Mouse (Mus musculus): Measurements from ENCODE around the gene D10Wsu102e. TPM values are rescaled to one million over a fixed set of nuclear protein-coding genes. Genes with fewer than 3 reads are reported as not detected.
A peak's percentile ranks its signal among the peaks of the same experiment; 100 is the strongest.

D10Wsu102e gene
- 0.43 and 0.49 TPM in 2 replicates for polyA plus RNA-seq (2015; fragmentation: Nextera tagmentation; extraction: Ambion mirVana)

GRCm38 (mm10) chr10:83359956-83360355, at the start of gene D10Wsu102e:
TSS of gene D10Wsu102e (plus strand) at chr10:83360221.
- H3K36me3 ChIP-seq (ENCODE audit: control insufficient read depth, insufficient read depth, low read length) = peaks cover 3% of the 10 kb centered on the region; the same call in 1 of the 2 replicates
- 0% methylated on average over 30 of the region's 30 CpGs for WGBS

GRCm38 (mm10) chr10:83310356-83310755, 49.7 kb upstream of the D10Wsu102e start:
- no peak for ATAC-seq
- no peaks in the 10 kb centered on the region for H3K36me3 ChIP-seq (ENCODE audit: control insufficient read depth, insufficient read depth, low read length)
- no peaks in the 10 kb centered on the region for H3K4me1 ChIP-seq (ENCODE audit: control insufficient read depth, insufficient read depth, low read length)
- no peaks in the 10 kb centered on the region for H3K9me3 ChIP-seq (ENCODE audit: control insufficient read depth, low read length)
- H3K27me3 ChIP-seq (replicated peaks; ENCODE audit: control insufficient read depth, insufficient read depth, low read length) = no peaks in the 10 kb centered on the region
- whole genome bisulfite sequencing = 71% methylated on average over 7 of the region's 7 CpGs
- H3K27ac ChIP-seq (ENCODE audit: low read length) = no peak overlapping the region
- H3K4me2 ChIP-seq (ENCODE audit: low read depth, low read length) = no peak overlapping the region
- H3K4me3 ChIP-seq (ENCODE audit: low read length) = no peak overlapping the region
- H3K9ac ChIP-seq (ENCODE audit: low read depth, low read length) = no peak overlapping the region

More at GRCm38 (mm10) chr10:83359956-83360355, at the start of gene D10Wsu102e:
- H3K9ac ChIP-seq (ENCODE audit: low read depth, low read length) = peak within 1 kb of the TSS; percentile 88
- H3K4me1 ChIP-seq (ENCODE audit: control insufficient read depth, insufficient read depth, low read length) = peaks cover 13% of the 10 kb centered on the region
- H3K9me3 ChIP-seq (ENCODE audit: control insufficient read depth, low read length) = no peaks in the 10 kb centered on the region
- H3K27me3 ChIP-seq (replicated peaks; ENCODE audit: control insufficient read depth, insufficient read depth, low read length) = no peaks in the 10 kb centered on the region
- H3K4me3 ChIP-seq (ENCODE audit: low read length) = peak within 1 kb of the TSS; percentile 91
- peak; percentile 98 for ATAC-seq
- peak within 1 kb of the TSS; percentile 79 for H3K4me2 ChIP-seq (ENCODE audit: low read depth, low read length)
- H3K27ac ChIP-seq (ENCODE audit: low read length) = peak within 1 kb of the TSS; percentile 78

DNA sequence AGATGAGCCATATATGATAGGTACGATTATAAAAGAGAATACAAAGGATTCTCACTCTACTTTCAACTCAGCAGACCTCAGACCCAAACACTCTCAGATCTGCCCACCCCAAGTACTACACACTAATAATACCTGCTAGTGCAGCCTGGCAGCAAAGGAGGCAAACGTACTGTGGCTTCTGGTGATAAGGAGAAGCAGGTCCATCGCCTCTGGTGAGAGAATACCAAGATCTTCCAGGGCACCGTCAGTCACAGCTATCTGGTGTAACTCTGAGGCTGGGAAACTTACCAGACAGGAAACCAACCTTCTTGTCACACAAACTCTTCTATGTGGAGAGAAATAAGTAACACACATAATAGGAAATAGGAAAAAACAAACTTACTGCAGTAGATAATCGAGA, 47.0 kb upstream of the D10Wsu102e start:
- no peak overlapping the region for H3K27ac ChIP-seq (ENCODE audit: low read length)
- no peaks in the 10 kb centered on the region for H3K36me3 ChIP-seq (ENCODE audit: control insufficient read depth, insufficient read depth, low read length)
- no peaks in the 10 kb centered on the region for H3K9me3 ChIP-seq (ENCODE audit: control insufficient read depth, low read length)
- WGBS = 81% methylated on average over 5 of the region's 5 CpGs
- no peak for ATAC-seq
- H3K4me1 ChIP-seq (ENCODE audit: control insufficient read depth, insufficient read depth, low read length) = no peaks in the 10 kb centered on the region
- no peak overlapping the region for H3K4me2 ChIP-seq (ENCODE audit: low read depth, low read length)
- H3K9ac ChIP-seq (ENCODE audit: low read depth, low read length) = no peak overlapping the region
- H3K4me3 ChIP-seq (ENCODE audit: low read length) = no peak overlapping the region
- H3K27me3 ChIP-seq (replicated peaks; ENCODE audit: control insufficient read depth, insufficient read depth, low read length) = no peaks in the 10 kb centered on the region

DNA sequence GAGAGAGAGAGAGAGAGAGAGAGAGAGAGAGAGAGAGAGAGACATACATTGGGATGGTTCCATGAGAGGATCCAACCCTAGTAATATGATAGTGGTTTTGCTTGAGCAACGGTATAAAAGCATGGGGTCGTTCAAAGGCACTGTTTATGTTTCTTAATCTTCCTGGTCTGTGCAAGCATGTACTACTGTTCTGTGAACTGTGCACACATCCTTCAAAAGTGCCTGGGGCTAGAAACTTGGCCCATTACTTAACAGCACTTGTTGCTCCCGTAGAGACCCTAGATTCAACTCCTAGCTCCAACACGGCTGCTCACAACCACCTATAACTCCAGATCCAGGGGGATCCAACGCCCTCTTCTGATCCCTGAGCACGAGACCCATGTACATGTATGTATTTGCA, 39.6 kb upstream of the D10Wsu102e start:
- H3K27ac ChIP-seq (ENCODE audit: low read length) = no peak overlapping the region

DNA sequence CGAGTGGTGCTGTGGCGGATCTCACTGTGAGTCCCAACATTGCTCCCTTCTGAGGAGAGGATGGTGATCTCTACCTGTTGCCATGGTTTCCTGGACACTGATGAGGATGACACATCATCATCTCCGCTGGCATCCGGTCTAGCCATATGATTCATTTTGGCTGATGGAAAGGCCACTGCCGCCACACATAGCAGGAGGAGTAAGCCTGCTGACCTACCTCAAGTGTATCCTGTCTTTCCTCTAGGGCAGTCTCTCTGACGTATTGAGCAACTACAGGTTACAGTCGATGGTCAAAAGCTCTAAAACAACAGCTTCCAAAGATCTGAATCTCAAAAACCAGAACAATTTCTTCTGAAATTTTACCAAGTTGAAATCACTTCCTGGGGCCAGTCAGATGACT, 39.2 kb upstream of the D10Wsu102e start:
- Histone ChIP-seq H3K4me2 (ENCODE audit: low read depth, low read length) (no peak overlapping the region), H3K36me3 (ENCODE audit: control insufficient read depth, insufficient read depth, low read length) (no peaks in the 10 kb centered on the region), H3K27ac (ENCODE audit: low read length) (no peak overlapping the region), H3K27me3 (replicated peaks; ENCODE audit: control insufficient read depth, insufficient read depth, low read length) (no peaks in the 10 kb centered on the region), H3K4me1 (ENCODE audit: control insufficient read depth, insufficient read depth, low read length) (no peaks in the 10 kb centered on the region), H3K4me3 (ENCODE audit: low read length) (no peak overlapping the region), H3K9ac (ENCODE audit: low read depth, low read length) (no peak overlapping the region), H3K9me3 (ENCODE audit: control insufficient read depth, low read length) (no peaks in the 10 kb centered on the region)
- no peak for ATAC-seq
- WGBS = 89% methylated on average over 7 of the region's 7 CpGs

More for the DNA sequence above, 39.6 kb upstream of the D10Wsu102e start:
- no peak overlapping the region for H3K4me3 ChIP-seq (ENCODE audit: low read length)
- H3K4me1 ChIP-seq (ENCODE audit: control insufficient read depth, insufficient read depth, low read length) = no peaks in the 10 kb centered on the region
- ATAC-seq = no peak
- 74% methylated on average over 6 of the region's 6 CpGs for WGBS
- no peak overlapping the region for H3K4me2 ChIP-seq (ENCODE audit: low read depth, low read length)
- no peak overlapping the region for H3K9ac ChIP-seq (ENCODE audit: low read depth, low read length)
- H3K9me3 ChIP-seq (ENCODE audit: control insufficient read depth, low read length) = no peaks in the 10 kb centered on the region
- H3K36me3 ChIP-seq (ENCODE audit: control insufficient read depth, insufficient read depth, low read length) = no peaks in the 10 kb centered on the region
- no peaks in the 10 kb centered on the region for H3K27me3 ChIP-seq (replicated peaks; ENCODE audit: control insufficient read depth, insufficient read depth, low read length)

DNA sequence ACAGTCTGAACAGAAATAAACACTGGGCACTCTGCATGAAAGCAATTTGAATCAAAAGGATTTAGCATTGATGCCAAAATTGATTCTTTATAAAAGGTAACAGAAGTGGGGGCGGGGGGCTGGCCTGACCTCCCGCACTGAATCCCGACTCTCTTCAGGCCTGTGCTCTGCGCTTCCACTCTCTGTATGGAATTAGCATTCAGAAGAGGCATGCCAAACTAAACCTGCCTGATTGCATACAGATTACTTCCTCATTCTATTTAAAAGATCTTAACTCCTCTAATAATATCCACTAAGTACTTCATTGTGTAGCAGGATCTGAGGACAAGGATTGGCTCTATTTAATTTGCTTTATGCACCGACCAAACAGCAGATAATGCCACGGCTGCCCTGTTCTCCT, 38.5 kb upstream of the D10Wsu102e start:
- ATAC-seq = no peak
- 76% methylated on average over 6 of the region's 6 CpGs for WGBS
- H3K4me1 ChIP-seq (ENCODE audit: control insufficient read depth, insufficient read depth, low read length) = no peaks in the 10 kb centered on the region
- no peak overlapping the region for H3K9ac ChIP-seq (ENCODE audit: low read depth, low read length)
- no peak overlapping the region for H3K4me2 ChIP-seq (ENCODE audit: low read depth, low read length)
- no peak overlapping the region for H3K4me3 ChIP-seq (ENCODE audit: low read length)
- H3K9me3 ChIP-seq (ENCODE audit: control insufficient read depth, low read length) = no peaks in the 10 kb centered on the region
- no peak overlapping the region for H3K27ac ChIP-seq (ENCODE audit: low read length)
- H3K27me3 ChIP-seq (replicated peaks; ENCODE audit: control insufficient read depth, insufficient read depth, low read length) = no peaks in the 10 kb centered on the region
- H3K36me3 ChIP-seq (ENCODE audit: control insufficient read depth, insufficient read depth, low read length) = no peaks in the 10 kb centered on the region

DNA sequence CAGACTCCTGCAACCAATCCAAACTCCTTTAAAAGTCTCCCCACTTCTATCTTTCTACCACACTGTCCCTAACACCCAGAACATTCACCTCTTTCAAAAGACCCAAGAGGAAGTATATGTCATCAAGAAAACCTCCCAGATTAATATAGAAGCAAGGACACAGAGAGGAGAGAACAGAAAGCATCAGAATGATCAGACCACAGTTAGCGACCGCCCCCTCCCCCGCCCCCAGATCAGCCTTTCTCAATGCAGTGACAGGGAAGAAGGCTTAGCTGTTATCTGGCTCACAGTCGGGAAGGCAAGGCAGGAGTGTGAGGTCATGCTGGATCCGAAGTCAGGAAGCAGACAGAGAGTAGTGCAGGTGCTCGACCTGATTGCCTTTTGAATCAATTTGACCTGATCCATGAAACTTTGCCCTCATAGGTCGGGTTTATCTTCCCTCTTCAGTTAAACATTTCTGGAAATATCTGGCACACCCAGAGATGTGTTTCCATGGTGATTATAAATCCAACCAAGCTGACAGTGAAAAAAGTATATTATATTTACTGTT, 37.4 kb upstream of the D10Wsu102e start:
- Histone ChIP-seq H3K27me3 (replicated peaks; ENCODE audit: control insufficient read depth, insufficient read depth, low read length) (no peaks in the 10 kb centered on the region), H3K4me2 (ENCODE audit: low read depth, low read length) (no peak overlapping the region), H3K36me3 (ENCODE audit: control insufficient read depth, insufficient read depth, low read length) (no peaks in the 10 kb centered on the region), H3K27ac (ENCODE audit: low read length) (no peak overlapping the region), H3K9ac (ENCODE audit: low read depth, low read length) (no peak overlapping the region), H3K9me3 (ENCODE audit: control insufficient read depth, low read length) (no peaks in the 10 kb centered on the region), H3K4me1 (ENCODE audit: control insufficient read depth, insufficient read depth, low read length) (no peaks in the 10 kb centered on the region), H3K4me3 (ENCODE audit: low read length) (no peak overlapping the region)
- 33% methylated on average over 7 of the region's 7 CpGs for WGBS
- ATAC-seq = peak; percentile 87

GRCm38 (mm10) chr10:83324871-83325270, 35.1 kb upstream of the D10Wsu102e start:
- Histone ChIP-seq H3K4me1 (ENCODE audit: control insufficient read depth, insufficient read depth, low read length) (no peaks in the 10 kb centered on the region), H3K9ac (ENCODE audit: low read depth, low read length) (no peak overlapping the region), H3K27me3 (replicated peaks; ENCODE audit: control insufficient read depth, insufficient read depth, low read length) (no peaks in the 10 kb centered on the region), H3K9me3 (ENCODE audit: control insufficient read depth, low read length) (no peaks in the 10 kb centered on the region), H3K36me3 (ENCODE audit: control insufficient read depth, insufficient read depth, low read length) (no peaks in the 10 kb centered on the region), H3K27ac (ENCODE audit: low read length) (no peak overlapping the region), H3K4me2 (ENCODE audit: low read depth, low read length) (no peak overlapping the region), H3K4me3 (ENCODE audit: low read length) (no peak overlapping the region)
- no peak for ATAC-seq
- WGBS = 60% methylated on average over 3 of the region's 3 CpGs

- no peak overlapping the region for H3K4me2 ChIP-seq (ENCODE audit: low read depth, low read length)
- no peaks in the 10 kb centered on the region for H3K27me3 ChIP-seq (replicated peaks; ENCODE audit: control insufficient read depth, insufficient read depth, low read length)
- no peak overlapping the region for H3K27ac ChIP-seq (ENCODE audit: low read length)
- ATAC-seq = no peak
- H3K9ac ChIP-seq (ENCODE audit: low read depth, low read length) = no peak overlapping the region
- no peaks in the 10 kb centered on the region for H3K36me3 ChIP-seq (ENCODE audit: control insufficient read depth, insufficient read depth, low read length)
- 94% methylated on average over 1 of the region's 1 CpGs for WGBS
- no peak overlapping the region for H3K4me3 ChIP-seq (ENCODE audit: low read length)
- H3K4me1 ChIP-seq (ENCODE audit: control insufficient read depth, insufficient read depth, low read length) = no peaks in the 10 kb centered on the region
- H3K9me3 ChIP-seq (ENCODE audit: control insufficient read depth, low read length) = no peaks in the 10 kb centered on the region
These were observed 34.1 kb upstream of the D10Wsu102e start for GRCm38 (mm10) chr10:83325903-83326302.

All from intestine, embryonic 16.5 days (tissue).